Mouse (Mus musculus) liver, postnatal 0 days (tissue): ENCODE data around the gene Myocd.

Source experiments
- CTCF ChIP-seq: sonication (generic); IDR thresholded peaks from 2 replicates; pipeline ENCODE4 v1.5.1; 2016; ENCODE audit warnings: antibody characterized with exemption, low read depth
- EP300 ChIP-seq: IDR thresholded peaks from 2 replicates; pipeline ENCODE4 v1.6.1; 2016; ENCODE audit warnings: antibody characterized with exemption, low read depth, mild to moderate bottlenecking

DNA sequence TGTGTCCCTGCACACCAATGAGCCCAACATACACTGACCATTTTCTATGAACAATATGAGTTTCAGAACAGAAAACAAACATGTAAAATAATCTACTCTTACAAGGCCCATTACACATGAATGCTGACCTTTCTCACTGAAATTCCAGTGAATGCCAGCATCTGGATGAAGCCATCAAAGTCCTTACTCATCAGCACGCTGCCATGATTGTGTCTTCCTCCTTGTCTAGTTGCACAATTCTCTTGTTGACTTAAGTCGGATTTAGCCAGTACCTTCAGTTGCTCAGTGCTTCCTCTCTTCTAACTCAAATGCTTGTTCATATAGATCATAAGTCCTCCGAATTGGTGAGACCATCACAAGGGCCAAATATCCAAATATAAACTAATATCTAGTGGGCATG lies 130.8 kb downstream of the Myocd start:
- TF ChIP-seq CTCF (no peak), EP300 (no peak)
